Mouse (Mus musculus): Measurements from ENCODE around the gene Mapre3. TPM values are rescaled to one million over a fixed set of nuclear protein-coding genes. Genes with fewer than 3 reads are reported as not detected.

Gene Mapre3
- polyA plus RNA-seq, 1 experiment from 2014 or later: 73.1 TPM

DNA sequence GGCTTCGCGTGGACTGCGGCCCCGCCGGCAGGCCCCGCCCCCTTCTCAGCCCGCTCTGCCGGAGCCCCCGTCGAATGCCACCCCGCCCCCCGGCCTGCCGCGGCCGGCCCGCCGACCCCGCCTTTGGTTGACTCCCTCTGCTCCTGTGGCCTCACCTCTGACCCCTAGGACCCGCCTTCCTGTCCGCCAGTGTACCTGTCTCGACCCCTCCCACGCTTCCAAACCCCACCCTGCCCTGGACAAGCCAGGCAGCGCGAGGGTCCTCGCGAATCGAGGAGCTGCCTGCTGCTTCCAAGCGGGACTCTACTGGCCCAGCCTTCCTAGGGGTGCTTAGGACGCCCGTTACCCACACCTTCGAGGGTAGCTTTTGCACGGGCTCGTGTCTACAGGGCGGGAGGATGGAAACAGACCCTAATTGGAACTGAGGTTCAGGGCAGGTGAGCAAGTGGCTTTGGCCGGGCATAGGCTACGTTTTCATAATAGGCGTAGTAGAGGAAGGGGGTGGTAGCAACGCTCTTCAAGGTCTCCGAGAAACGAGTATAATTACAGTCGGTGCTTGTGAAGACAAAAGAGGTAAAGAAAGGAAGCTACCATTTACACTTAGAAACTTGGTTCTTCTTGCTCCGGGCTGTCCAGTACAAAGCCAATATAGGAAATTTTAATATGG, 74.8 kb downstream of the Mapre3 start:
- Histone ChIP-seq H3K4me1 (peaks cover 18% of the 10 kb centered on the region), H3K27ac (peak overlapping the region; percentile 97), H3K4me2 (replicated peaks) (peak overlapping the region; percentile 69), H3K4me3 (peak overlapping the region; percentile 79), H3K27me3 (no peaks in the 10 kb centered on the region), H3K36me3 (peaks cover 38% of the 10 kb centered on the region), H3K9ac (peak overlapping the region; percentile 88), H3K9me3 (replicated peaks) (no peaks in the 10 kb centered on the region)
- peak; percentile 61 for ATAC-seq (ENCODE audit: low FRiP score)
- 2% methylated on average over 38 of the region's 42 CpGs for WGBS

DNA sequence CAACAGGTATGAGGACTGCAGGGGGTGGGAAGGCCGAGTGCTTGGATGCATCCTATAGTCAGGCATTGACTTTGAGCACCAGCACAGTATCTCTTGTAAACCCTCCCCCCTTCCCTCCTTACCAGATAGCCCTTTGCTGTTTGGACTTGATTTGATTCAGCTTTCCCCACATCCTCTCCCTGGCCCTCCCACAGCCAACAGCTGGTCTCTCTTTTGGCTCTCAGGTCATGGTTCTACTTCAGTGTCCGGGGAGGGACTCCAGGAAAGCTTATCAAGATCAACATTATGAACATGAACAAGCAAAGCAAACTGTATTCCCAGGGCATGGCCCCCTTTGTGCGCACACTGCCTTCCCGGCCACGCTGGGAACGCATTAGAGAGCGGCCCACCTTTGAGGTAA, 75.9 kb downstream of the Mapre3 start:
- Histone ChIP-seq H3K9me3 (replicated peaks) (no peaks in the 10 kb centered on the region), H3K9ac (peak overlapping the region; percentile 88), H3K4me3 (peak overlapping the region; percentile 79), H3K27ac (0 out of 2 replicates have a peak overlapping the region, but pooled peaks have one; percentile 97), H3K27me3 (no peaks in the 10 kb centered on the region), H3K36me3 (peaks cover 50% of the 10 kb centered on the region), H3K4me1 (peaks cover 18% of the 10 kb centered on the region), H3K4me2 (replicated peaks) (peak overlapping the region; percentile 69)
- 88% methylated on average over 7 of the region's 7 CpGs for WGBS
- no peak for ATAC-seq (ENCODE audit: low FRiP score)

DNA sequence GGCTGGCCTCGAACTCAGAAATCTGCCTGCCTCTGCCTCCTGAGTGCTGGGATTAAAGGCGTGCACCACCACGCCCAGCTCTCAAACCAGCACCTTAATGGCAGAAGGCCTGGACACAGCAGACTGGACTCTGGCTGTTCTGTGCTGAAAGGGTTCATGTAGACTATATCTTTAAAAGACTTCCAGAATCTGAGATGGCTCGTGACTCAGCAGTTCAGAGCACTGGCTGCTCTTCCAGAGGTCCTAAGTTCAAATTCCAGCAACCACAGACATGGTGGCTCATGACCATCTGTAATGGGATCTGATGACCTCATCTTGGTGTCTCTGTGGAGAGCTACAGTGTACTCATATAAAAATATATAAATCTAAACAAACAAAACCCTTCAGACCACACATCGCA, 87.4 kb downstream of the Mapre3 start:
- Histone ChIP-seq H3K4me2 (replicated peaks) (no peak overlapping the region), H3K4me3 (no peak overlapping the region), H3K27ac (no peak overlapping the region), H3K27me3 (no peaks in the 10 kb centered on the region), H3K9ac (no peak overlapping the region), H3K4me1 (peaks cover 24% of the 10 kb centered on the region), H3K36me3 (peaks cover 68% of the 10 kb centered on the region), H3K9me3 (replicated peaks) (no peaks in the 10 kb centered on the region)
- ATAC-seq (ENCODE audit: low FRiP score): no peak
- 96% methylated on average over 5 of the region's 5 CpGs for WGBS

DNA sequence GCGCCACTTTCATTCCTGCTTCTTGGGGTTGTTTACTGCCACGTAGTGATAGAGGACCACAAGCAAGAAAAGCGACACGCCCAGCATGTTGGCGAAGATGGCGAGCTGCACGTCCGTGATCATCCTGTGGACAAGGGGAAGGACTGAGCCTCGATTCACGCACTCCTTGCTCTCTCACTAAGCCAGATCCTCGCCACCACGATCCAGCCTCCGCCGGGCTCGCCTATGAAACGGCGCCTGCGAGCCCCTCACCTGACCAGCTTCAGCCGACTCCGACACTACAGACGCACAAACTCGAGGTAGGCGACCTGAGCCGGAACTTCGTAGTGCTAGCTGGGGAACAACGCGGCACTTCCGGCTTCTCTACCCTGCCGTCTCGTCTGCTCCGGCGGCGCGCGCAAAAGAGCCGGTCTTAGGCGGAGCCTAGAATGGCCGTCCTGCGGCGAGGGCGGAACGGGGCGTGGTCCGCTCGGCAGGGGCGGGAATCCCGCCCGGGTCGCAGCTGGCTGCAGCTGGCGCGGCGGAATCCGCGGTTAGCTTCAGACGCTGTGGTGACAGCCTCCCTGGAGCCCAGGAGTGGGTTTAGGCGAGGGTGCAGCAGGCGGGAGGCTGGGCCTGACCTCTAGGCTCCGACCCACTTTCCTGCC, 93.1 kb downstream of the Mapre3 start, which contains the start of gene Ost4:
Gene Ost4 (minus strand): TSS at position 376 of the 647 bp plus-strand sequence.
- H3K4me3 ChIP-seq: peak within 1 kb of the TSS; percentile 65
- peak within 1 kb of the TSS; percentile 88 for H3K27ac ChIP-seq
- H3K9ac ChIP-seq: peak within 1 kb of the TSS; percentile 71
- peak within 1 kb of the TSS; percentile 94 for H3K4me2 ChIP-seq (replicated peaks)
- H3K4me1 ChIP-seq: peaks cover 38% of the 10 kb centered on the region
- H3K36me3 ChIP-seq: peaks cover 35% of the 10 kb centered on the region
- no peaks in the 10 kb centered on the region for H3K9me3 ChIP-seq (replicated peaks)
- no peaks in the 10 kb centered on the region for H3K27me3 ChIP-seq
- peak; percentile 95 for ATAC-seq (ENCODE audit: low FRiP score)
- under 1% methylated on average over 58 of the region's 58 CpGs for WGBS

DNA sequence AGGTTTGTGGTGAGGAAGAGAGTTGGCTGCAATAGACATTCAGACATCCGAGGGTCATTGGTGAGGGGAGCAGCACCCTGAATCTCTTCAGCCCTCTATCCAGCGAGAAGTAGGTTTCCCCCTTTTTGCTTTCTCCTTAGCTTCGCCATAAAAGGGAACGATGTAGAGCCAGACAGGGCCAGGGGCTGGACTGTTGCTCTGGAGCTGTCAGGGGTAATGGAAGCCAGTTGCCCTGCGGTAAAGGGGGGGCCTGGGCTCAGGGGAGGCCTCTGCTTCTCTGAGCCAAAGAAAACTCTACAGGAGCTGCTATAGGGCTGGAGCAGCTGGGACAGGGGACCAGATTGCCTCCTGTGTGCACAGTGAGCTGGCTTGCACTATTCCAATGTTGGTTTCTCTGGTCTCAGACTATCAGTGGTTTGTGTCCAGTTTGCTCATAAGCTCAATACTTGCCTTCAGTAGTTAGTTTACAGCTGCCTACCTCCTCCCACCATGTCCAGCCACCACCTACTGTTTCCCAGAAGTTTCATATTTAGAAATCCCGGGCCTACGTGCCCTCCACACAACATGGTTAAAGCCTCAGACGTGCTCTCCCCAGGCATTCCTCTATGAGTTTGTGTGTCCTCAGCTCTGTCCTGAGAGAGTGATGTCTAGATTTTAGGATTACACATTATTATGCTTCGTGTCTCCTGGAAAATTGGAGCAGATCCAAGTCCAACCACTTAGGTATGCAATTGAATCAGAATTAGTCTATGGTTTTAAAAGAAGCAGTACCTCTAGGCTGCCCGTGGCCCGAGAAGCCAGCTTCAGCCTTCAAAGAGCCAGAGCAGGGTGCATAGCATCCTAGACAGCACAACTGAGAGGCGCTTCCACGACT, 94.2 kb downstream of the Mapre3 start:
- ATAC-seq (ENCODE audit: low FRiP score): no peak
- Histone ChIP-seq H3K4me3 (peak overlapping the region; percentile 65), H3K4me1 (peaks cover 48% of the 10 kb centered on the region), H3K9me3 (replicated peaks) (no peaks in the 10 kb centered on the region), H3K4me2 (replicated peaks) (peak overlapping the region; percentile 94), H3K27me3 (no peaks in the 10 kb centered on the region), H3K9ac (peak overlapping the region; percentile 71; the same call in 1 of the 2 replicates), H3K36me3 (peaks cover 26% of the 10 kb centered on the region), H3K27ac (peak overlapping the region; percentile 88)
- WGBS: 51% methylated on average over 13 of the region's 13 CpGs

DNA sequence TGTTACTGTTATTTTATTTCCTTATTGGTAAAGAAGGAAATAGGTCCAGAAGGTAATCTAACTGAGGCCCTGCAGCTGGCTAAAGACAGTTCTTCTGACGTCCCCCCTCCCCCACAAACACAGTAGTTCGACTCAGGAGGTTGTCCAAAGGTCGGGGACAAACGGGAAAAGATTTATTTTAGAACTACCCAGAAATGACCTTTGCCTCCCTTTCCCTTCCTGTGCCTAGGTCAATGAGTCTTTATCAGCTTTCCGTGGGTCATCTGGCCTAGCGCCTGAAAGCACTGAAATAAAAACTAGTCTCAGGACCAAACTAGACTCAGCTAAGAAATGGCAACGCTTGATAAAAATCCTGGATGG, 94.8 kb downstream of the Mapre3 start:
- Histone ChIP-seq H3K36me3 (peaks cover 20% of the 10 kb centered on the region), H3K27me3 (no peaks in the 10 kb centered on the region), H3K4me1 (peaks cover 54% of the 10 kb centered on the region), H3K4me2 (replicated peaks) (no peak overlapping the region; the same call in 1 of the 2 replicates), H3K9me3 (replicated peaks) (no peaks in the 10 kb centered on the region), H3K4me3 (no peak overlapping the region), H3K27ac (peak overlapping the region; percentile 88), H3K9ac (no peak overlapping the region)
- no peak for ATAC-seq (ENCODE audit: low FRiP score)
- WGBS: 60% methylated on average over 7 of the region's 7 CpGs

DNA sequence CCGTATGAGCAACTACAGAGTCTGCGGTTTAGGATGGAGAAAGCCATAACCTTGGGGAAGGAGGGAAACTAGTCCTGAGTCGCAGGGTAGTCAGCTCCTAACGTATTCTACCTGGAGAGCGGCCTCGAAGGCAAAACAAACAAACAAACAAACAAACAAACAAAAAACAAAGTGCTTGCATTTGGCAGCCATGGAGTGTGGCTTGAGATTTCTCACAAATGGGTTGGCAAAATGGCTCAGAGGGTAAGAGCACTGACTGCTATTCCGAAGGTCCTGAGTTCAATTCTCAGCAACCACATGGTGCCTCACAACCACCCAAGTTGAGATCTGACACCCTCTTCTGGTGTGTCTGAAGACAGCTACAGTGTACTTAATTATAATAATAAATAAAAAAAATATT, 95.4 kb downstream of the Mapre3 start:
- H3K27me3 ChIP-seq: no peaks in the 10 kb centered on the region
- peaks cover 14% of the 10 kb centered on the region for H3K36me3 ChIP-seq
- H3K9me3 ChIP-seq (replicated peaks): no peaks in the 10 kb centered on the region
- no peak overlapping the region for H3K4me3 ChIP-seq
- H3K9ac ChIP-seq: no peak overlapping the region
- H3K4me2 ChIP-seq (replicated peaks): no peak overlapping the region
- peaks cover 55% of the 10 kb centered on the region for H3K4me1 ChIP-seq
- H3K27ac ChIP-seq: no peak overlapping the region
- no peak for ATAC-seq (ENCODE audit: low FRiP score)
- 87% methylated on average over 7 of the region's 7 CpGs for WGBS

DNA sequence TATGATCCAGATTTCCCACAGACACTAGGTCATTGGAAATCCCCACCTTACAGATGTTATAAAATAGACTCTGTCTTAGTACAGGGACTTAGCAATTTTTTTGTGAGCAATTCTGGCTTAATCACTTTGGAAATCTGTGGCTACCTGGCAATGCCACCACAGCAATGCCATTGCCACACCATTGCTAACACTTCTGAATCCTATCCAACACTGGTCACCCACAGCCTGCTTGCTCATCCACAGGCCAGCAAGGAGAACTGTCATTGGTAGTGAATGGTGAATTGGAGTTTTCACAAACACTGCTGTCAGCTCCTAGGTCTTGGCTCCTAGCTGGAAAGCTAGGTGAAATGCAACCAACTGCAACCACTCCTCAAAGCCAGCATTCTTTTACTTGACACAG, 96.0 kb downstream of the Mapre3 start:
- no peak for ATAC-seq (ENCODE audit: low FRiP score)
- H3K4me1 ChIP-seq: peaks cover 55% of the 10 kb centered on the region
- no peak overlapping the region for H3K9ac ChIP-seq

DNA sequence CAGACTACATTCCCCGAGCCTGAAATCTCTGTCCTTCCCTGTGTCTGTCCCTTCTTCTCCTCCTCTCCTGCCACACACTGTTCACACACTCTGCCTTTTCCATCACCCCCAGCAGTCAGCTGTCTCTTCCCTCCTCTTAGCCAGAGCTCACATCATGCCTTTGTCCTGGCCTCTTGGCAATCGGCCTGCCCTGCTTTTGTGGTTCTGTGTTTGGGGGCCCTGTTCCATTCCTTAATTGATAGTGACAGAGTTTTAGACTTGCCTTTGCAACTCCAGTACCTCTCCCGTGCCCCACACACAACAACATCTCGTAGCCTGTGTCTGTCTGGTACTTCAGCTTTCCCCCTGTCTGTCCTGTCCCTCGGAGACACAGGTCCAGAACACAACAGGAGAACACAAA, 97.7 kb downstream of the Mapre3 start:
- peaks cover 46% of the 10 kb centered on the region for H3K4me1 ChIP-seq
- ATAC-seq (ENCODE audit: low FRiP score): no peak
- H3K4me2 ChIP-seq (replicated peaks): no peak overlapping the region
- peak overlapping the region; percentile 86 for H3K27ac ChIP-seq
- no peak overlapping the region for H3K4me3 ChIP-seq
- 66% methylated on average over 5 of the region's 5 CpGs for WGBS
- H3K27me3 ChIP-seq: no peaks in the 10 kb centered on the region
- H3K9ac ChIP-seq: no peak overlapping the region
- no peaks in the 10 kb centered on the region for H3K9me3 ChIP-seq (replicated peaks)
- H3K36me3 ChIP-seq: no peaks in the 10 kb centered on the region

More for the DNA sequence above, 96.0 kb downstream of the Mapre3 start:
- H3K9me3 ChIP-seq (replicated peaks): no peaks in the 10 kb centered on the region
- no peak overlapping the region for H3K4me3 ChIP-seq
- H3K27ac ChIP-seq: peak overlapping the region; percentile 2; the same call in 1 of the 2 replicates
- no peaks in the 10 kb centered on the region for H3K27me3 ChIP-seq
- no peak overlapping the region for H3K4me2 ChIP-seq (replicated peaks)
- peaks cover 8% of the 10 kb centered on the region for H3K36me3 ChIP-seq

DNA sequence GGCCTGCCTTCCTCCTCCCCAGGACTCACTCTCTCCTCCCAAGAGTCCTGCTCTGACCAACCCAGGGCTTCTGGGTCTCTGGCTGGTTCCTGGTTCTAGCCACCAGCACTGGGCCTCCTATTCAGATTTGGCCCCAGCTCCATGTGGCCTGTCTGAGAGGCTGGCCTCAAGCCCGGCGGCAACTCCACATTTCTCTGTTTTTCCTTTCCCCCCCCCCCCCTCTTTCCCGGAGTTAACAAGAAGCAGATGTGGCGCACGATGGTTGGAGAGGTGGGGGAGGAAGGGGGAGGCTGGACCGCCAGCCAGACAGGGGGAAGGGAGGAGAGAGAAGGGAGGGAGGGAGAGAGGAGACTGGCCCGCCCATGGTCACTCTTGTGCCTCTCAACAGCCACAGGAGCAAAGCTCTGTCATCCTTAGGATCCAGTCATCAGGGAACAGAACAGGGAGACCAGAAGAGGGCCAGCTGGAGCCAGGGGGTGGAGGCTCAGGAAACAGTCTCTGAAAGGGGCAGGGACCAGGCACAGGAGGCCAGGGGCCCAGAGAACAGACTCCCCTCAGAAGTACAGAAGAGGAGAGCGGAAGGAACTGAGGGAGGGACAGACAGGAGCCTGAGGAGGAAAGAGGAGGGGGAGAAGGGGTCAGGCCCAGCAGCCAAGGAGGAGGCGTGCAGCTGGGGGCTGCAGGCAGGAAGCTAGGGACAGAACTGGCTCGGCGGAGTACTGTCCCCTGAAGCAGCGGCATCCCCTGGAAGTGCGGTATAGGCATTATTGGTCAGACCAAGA, 98.8 kb downstream of the Mapre3 start, which contains the start of gene Emilin1:
Gene Emilin1 (plus strand): TSS at position 343 of the 782 bp plus-strand sequence.
- peak within 1 kb of the TSS; percentile 86 for H3K27ac ChIP-seq
- 35% methylated on average over 9 of the region's 13 CpGs for WGBS
- H3K4me2 ChIP-seq (replicated peaks): peak within 1 kb of the TSS; percentile 46
- H3K9ac ChIP-seq: peak within 1 kb of the TSS; percentile 55
- peak within 1 kb of the TSS; percentile 31 for H3K4me3 ChIP-seq
- no peak for ATAC-seq (ENCODE audit: low FRiP score)
- H3K4me1 ChIP-seq: peaks cover 41% of the 10 kb centered on the region
- H3K36me3 ChIP-seq: peaks cover 5% of the 10 kb centered on the region; the same call in 1 of the 2 replicates
- no peaks in the 10 kb centered on the region for H3K9me3 ChIP-seq (replicated peaks)
- no peaks in the 10 kb centered on the region for H3K27me3 ChIP-seq

DNA sequence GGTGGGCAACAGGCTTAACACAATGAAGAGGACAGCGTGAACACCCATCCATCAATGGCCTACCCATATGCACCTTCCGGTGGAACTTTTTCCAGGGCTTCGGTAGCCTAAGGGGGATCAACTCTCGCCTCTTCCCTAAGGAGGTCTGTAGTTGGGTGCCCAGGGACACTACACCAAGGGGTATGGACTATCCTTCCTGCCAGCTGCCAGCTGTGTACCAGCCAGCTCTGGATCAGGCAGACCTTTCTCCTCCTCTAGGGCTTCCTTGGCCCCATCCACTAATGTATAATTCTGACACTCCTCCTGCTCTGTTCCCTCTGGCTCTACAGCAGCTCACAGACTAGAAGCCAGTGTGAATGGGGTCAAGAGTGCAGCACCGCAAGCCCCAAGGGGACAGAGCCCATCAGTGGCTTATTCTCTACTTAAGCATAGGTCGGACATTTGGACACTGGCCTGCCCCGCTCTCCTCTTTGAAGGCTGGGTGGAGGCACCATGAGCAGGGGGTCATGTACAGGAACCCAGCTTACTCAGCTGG, 99.7 kb downstream of the Mapre3 start:
- no peak for ATAC-seq (ENCODE audit: low FRiP score)
- peak overlapping the region; percentile 31 for H3K4me3 ChIP-seq
- H3K9me3 ChIP-seq (replicated peaks): no peaks in the 10 kb centered on the region
- H3K4me2 ChIP-seq (replicated peaks): peak overlapping the region; percentile 46
- H3K27ac ChIP-seq: peak overlapping the region; percentile 86
- peaks cover 5% of the 10 kb centered on the region; the same call in 1 of the 2 replicates for H3K36me3 ChIP-seq
- WGBS: 56% methylated on average over 7 of the region's 7 CpGs
- H3K27me3 ChIP-seq: no peaks in the 10 kb centered on the region
- H3K4me1 ChIP-seq: peaks cover 37% of the 10 kb centered on the region
- H3K9ac ChIP-seq: peak overlapping the region; percentile 55

Measured in hindbrain, embryonic 12.5 days (tissue).